Mouse (Mus musculus) hindbrain, embryonic 16.5 days (tissue): ENCODE data around the gene Ang. TPM values are rescaled to one million over a fixed set of nuclear protein-coding genes. Genes with fewer than 3 reads are reported as not detected.

Experiments
- ATAC-seq: fragments of 200-750 bp; cut with Nextera tagmentation; 2 replicates; pipeline ENCODE4 v1.8.0; 2017; ENCODE audit warnings: moderate TSS enrichment, moderate library complexity
- H3K27ac ChIP-seq: fragments of 300-500 bp; sonication (generic); 2 replicates; pipeline ENCODE4 v1.5.1; 2014; ENCODE audit warnings: low read depth, mild to moderate bottlenecking, control low read depth, low read length, moderate library complexity
- H3K27me3 ChIP-seq: fragments of 300-500 bp; sonication (generic); replicated peaks from 2 replicates; pipeline ENCODE4 v1.6.1; 2014; ENCODE audit warnings: low read length; ENCODE audit not compliant: control insufficient read depth, insufficient read depth
- H3K36me3 ChIP-seq: fragments of 300-500 bp; sonication (generic); 2 replicates; pipeline ENCODE4 v1.6.1; 2014; ENCODE audit warnings: mild to moderate bottlenecking, low read length, moderate library complexity, mixed read lengths; ENCODE audit not compliant: control insufficient read depth, insufficient read depth
- H3K4me1 ChIP-seq: fragments of 300-500 bp; sonication (generic); 2 replicates; pipeline ENCODE4 v1.6.1; 2014; ENCODE audit warnings: low read depth, low read length; ENCODE audit not compliant: control insufficient read depth, insufficient read depth
- H3K4me2 ChIP-seq: fragments of 300-500 bp; sonication (generic); 2 replicates; pipeline ENCODE4 v1.6.1; 2014; ENCODE audit warnings: mild to moderate bottlenecking, low read length, control low read depth, moderate library complexity
- H3K4me3 ChIP-seq: fragments of 300-500 bp; sonication (generic); 2 replicates; pipeline ENCODE4 v1.5.1; 2014; ENCODE audit warnings: mild to moderate bottlenecking, low read length, control low read depth, moderate library complexity
- H3K9ac ChIP-seq: fragments of 300-500 bp; sonication (generic); 2 replicates; pipeline ENCODE4 v1.6.1; 2014; ENCODE audit warnings: low read depth, mild to moderate bottlenecking, control low read depth, low read length, moderate library complexity
- H3K9me3 ChIP-seq: fragments of 300-500 bp; sonication (generic); 2 replicates; pipeline ENCODE4 v1.6.1; 2014; ENCODE audit warnings: mild to moderate bottlenecking, low read length, moderate library complexity; ENCODE audit not compliant: control insufficient read depth
- WGBS: fragments of 180-500 bp; shearing (Covaris S2); extraction: QIAGEN DNeasy Blood & Tissue Kit; methylation state at CpG from one replicate; pipeline ENCODE4 v1.1.7; 2014; 5-methylcytosine and 5-hydroxymethylcytosine counted together
- polyA plus RNA-seq: library from polyadenylated mRNA; unstranded; fragments of >200 nt; fragmentation: Nextera tagmentation; extraction: Ambion mirVana; gene quantifications from 2 replicates; pipeline ENCODE4 v1.2.1, GENCODE M21; 2015

Gene Ang
- polyA plus RNA-seq, 1 experiment from 2014 or later: 6.2 TPM

DNA sequence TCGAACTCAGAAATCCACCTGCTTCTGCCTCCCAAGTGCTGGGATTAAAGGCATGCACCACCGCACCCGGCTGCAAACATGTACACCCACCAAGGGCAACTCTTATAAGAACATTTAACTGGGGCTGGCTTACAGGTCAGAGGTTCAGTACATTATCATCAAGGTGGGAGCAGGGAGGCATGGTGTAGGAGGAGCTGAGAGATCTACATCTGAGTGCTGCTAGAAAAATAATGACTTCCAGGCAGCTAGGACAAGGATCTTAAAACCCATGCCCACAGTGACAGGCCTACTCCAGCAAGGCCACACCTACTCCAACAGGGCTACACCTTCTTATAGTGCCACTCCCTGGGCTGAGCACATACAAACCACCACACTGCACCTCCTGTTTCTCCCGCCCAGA is 5.0 kb upstream of the Ang start:
- WGBS: 79% methylated on average over 4 of the region's 4 CpGs

GRCm38 (mm10) chr14:51087762-51088161 is 3.2 kb upstream of the Ang start:
- Histone ChIP-seq H3K4me1 (peaks cover 4% of the 10 kb centered on the region), H3K9ac (no peak overlapping the region; the same call in 1 of the 2 replicates), H3K27ac (no peak overlapping the region; the same call in 1 of the 2 replicates), H3K9me3 (no peaks in the 10 kb centered on the region), H3K27me3 (peaks cover 4% of the 10 kb centered on the region), H3K4me3 (peak overlapping the region; percentile 84), H3K4me2 (peak overlapping the region; percentile 78), H3K36me3 (no peaks in the 10 kb centered on the region)
- 11% methylated on average over 9 of the region's 9 CpGs for WGBS
- no peak for ATAC-seq

More for the DNA sequence above, 5.0 kb upstream of the Ang start:
- Histone ChIP-seq H3K4me1 (peaks cover 7% of the 10 kb centered on the region), H3K4me2 (no peak overlapping the region), H3K9me3 (no peaks in the 10 kb centered on the region), H3K27me3 (peaks cover 4% of the 10 kb centered on the region), H3K9ac (no peak overlapping the region), H3K36me3 (no peaks in the 10 kb centered on the region), H3K4me3 (no peak overlapping the region), H3K27ac (no peak overlapping the region)
- no peak for ATAC-seq

GRCm38 (mm10) chr14:51088166-51088969 is 2.6 kb upstream of the Ang start:
- H3K9ac ChIP-seq: peak overlapping the region; percentile 64
- under 1% methylated on average over 23 of the region's 23 CpGs for WGBS
- H3K4me3 ChIP-seq: peak overlapping the region; percentile 84
- ATAC-seq: peak; percentile 34
- H3K27ac ChIP-seq: peak overlapping the region; percentile 83
- peaks cover 3% of the 10 kb centered on the region for H3K4me1 ChIP-seq
- peaks cover 4% of the 10 kb centered on the region for H3K27me3 ChIP-seq
- H3K9me3 ChIP-seq: no peaks in the 10 kb centered on the region
- H3K4me2 ChIP-seq: peak overlapping the region; percentile 78
- H3K36me3 ChIP-seq: no peaks in the 10 kb centered on the region

GRCm38 (mm10) chr14:51088970-51089673 is 1.8 kb upstream of the Ang start:
- peak overlapping the region; percentile 84 for H3K4me3 ChIP-seq
- peak overlapping the region; percentile 83 for H3K27ac ChIP-seq
- no peaks in the 10 kb centered on the region; the same call in 1 of the 2 replicates for H3K4me1 ChIP-seq
- H3K36me3 ChIP-seq: no peaks in the 10 kb centered on the region
- H3K9me3 ChIP-seq: no peaks in the 10 kb centered on the region
- peak overlapping the region; percentile 65 for H3K9ac ChIP-seq
- H3K27me3 ChIP-seq: no peaks in the 10 kb centered on the region
- peak; percentile 96 for ATAC-seq
- H3K4me2 ChIP-seq: peak overlapping the region; percentile 78
- WGBS: 0% methylated on average over 34 of the region's 34 CpGs

GRCm38 (mm10) chr14:51089674-51090076 is 1.3 kb upstream of the Ang start:
- peak overlapping the region; percentile 78 for H3K4me2 ChIP-seq
- no peak for ATAC-seq
- no peaks in the 10 kb centered on the region; the same call in 1 of the 2 replicates for H3K4me1 ChIP-seq
- H3K27me3 ChIP-seq: no peaks in the 10 kb centered on the region
- peak overlapping the region; percentile 84 for H3K4me3 ChIP-seq
- no peaks in the 10 kb centered on the region for H3K9me3 ChIP-seq
- H3K27ac ChIP-seq: peak overlapping the region; percentile 83
- WGBS: under 1% methylated on average over 15 of the region's 15 CpGs
- H3K36me3 ChIP-seq: no peaks in the 10 kb centered on the region
- H3K9ac ChIP-seq: peak overlapping the region; percentile 65

DNA sequence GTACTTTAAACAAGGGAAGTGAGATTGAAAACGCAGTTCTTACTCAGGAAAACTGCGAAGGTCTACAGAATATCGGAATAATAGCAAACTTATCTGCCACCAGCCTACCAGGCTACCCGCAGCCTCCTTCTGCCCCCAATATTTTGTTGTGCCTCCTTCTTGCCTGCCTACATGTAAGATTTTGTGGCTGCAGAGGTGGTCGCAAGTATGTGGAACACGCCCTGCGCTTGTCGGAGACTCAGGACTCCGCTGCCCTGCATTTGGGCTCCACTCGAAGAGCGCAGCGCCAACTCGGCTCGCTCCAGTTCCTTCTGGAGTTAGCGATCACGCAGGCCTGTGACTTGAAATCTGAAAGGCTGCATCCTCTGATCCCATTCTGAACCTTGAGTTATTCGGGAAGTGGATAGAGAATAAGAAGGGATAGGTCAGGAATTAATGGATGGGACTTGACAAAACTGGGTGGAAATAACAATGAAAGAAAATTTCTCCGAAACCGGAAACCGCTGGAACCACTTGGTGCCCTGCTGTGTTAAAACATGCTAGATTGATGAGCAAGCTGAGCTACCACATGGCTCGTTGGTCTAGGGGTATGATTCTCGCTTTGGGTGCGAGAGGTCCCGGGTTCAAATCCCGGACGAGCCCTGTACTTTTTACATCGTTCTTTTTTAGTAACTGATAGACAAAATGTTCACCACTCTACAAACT is 721 bp upstream of the Ang start:
- no peaks in the 10 kb centered on the region for H3K36me3 ChIP-seq
- peak overlapping the region; percentile 84 for H3K4me3 ChIP-seq
- H3K27me3 ChIP-seq: no peaks in the 10 kb centered on the region
- peak overlapping the region; percentile 78 for H3K4me2 ChIP-seq
- H3K27ac ChIP-seq: peak overlapping the region; percentile 83
- under 1% methylated on average over 27 of the region's 27 CpGs for WGBS
- no peaks in the 10 kb centered on the region for H3K9me3 ChIP-seq
- H3K9ac ChIP-seq: peak overlapping the region; percentile 65
- ATAC-seq: peak; percentile 60
- H3K4me1 ChIP-seq: no peaks in the 10 kb centered on the region; the same call in 1 of the 2 replicates

- Histone ChIP-seq H3K36me3 (no peaks in the 10 kb centered on the region), H3K9ac (no peak overlapping the region), H3K27me3 (no peaks in the 10 kb centered on the region), H3K9me3 (no peaks in the 10 kb centered on the region), H3K4me1 (no peaks in the 10 kb centered on the region; the same call in 1 of the 2 replicates), H3K4me3 (peak overlapping the region; percentile 84), H3K27ac (no peak overlapping the region), H3K4me2 (peak overlapping the region; percentile 78)
- ATAC-seq: no peak
- WGBS: 51% methylated on average over 8 of the region's 8 CpGs
These were observed 1.2 kb downstream of the Ang start for GRCm38 (mm10) chr14:51092073-51092620.

DNA sequence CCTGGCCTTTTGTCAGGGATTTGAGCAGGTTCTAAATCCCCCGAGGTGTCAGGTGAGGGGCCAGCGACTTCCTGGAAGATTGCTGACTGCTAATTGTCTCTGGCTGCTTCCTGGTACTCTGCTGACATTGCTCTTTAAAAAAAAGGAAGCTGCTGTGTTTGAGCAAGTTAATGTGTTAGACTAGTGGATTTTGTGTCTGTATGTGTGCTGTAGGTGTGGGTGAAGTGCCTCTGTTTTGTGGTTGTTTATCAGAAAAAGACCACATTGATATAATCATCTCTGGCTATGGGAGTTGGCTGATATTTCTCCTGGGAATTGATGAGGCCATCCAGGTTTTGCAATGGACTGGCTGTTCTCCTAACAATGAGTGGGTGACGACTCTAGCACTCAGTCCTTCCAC is 2.5 kb downstream of the Ang start:
- Histone ChIP-seq H3K4me1 (no peaks in the 10 kb centered on the region), H3K9me3 (no peaks in the 10 kb centered on the region), H3K9ac (no peak overlapping the region), H3K27me3 (no peaks in the 10 kb centered on the region), H3K4me2 (peak overlapping the region; percentile 13), H3K4me3 (no peak overlapping the region), H3K36me3 (no peaks in the 10 kb centered on the region), H3K27ac (no peak overlapping the region)
- ATAC-seq: no peak
- 40% methylated on average over 3 of the region's 3 CpGs for WGBS
